Mouse (Mus musculus): ENCODE measurements at regions not wholly inside any gene's neighbourhood (a gene's known extent, or its start where the extent isn't known, plus 50 kb on each side); places are given as distances from the start of the nearest gene placed in this dataset.

DNA sequence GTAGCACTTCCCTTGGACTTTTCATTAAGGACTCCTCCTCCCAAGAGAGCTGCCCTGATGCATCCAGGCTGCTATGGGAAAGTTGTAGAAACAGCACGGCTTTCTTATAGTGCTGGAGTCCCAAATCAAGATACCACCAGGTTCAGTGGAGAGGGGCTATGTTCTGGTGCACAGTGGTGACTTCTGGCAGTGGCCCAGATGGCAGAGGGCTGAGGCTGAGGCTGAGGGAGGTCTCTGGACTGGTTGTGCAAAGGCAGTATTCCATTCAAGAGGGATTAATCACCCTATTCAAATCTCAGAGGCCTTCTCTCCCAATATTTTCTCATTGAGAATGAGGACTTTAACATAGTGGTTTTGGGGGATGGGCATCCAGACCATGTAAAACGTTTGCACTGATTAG, 82.3 kb upstream of the Mki67 start:
- Histone ChIP-seq H3K4me3 (no peak overlapping the region), H3K9me3 (no peaks in the 10 kb centered on the region), H3K9ac (no peak overlapping the region), H3K4me1 (no peaks in the 10 kb centered on the region), H3K27me3 (no peaks in the 10 kb centered on the region), H3K4me2 (no peak overlapping the region), H3K27ac (no peak overlapping the region), H3K36me3 (no peaks in the 10 kb centered on the region)
- no peak for ATAC-seq (ENCODE audit: borderline replicate concordance, extremely low read depth, low FRiP score, low TSS enrichment)
- WGBS = 38% methylated on average over 2 of the region's 2 CpGs

DNA sequence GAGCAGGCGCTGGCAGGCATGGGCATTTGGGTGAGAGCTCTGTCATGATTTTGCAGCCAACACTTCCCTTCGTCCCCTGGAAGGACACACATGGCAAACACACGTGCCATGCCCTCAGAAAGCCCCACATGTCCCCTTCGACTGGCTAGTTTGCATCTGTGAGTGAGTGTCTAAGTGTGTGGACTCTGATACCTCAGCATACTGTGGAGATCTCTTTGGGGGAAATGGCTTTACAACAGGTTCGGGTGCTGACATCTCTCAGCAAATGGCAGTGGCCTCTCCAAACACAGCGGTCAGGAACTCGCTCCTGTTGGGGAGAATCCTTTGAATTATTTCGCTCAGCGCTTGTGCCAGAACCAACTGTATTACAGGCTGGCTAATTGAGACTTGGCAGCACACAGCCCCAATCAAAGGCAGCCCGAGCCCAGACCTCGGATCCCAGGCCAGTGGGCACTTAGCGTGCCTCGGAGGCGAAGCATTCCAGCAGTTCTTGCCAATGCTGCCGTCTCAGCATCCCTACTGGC, 86.5 kb upstream of the Mki67 start:
- ATAC-seq (ENCODE audit: borderline replicate concordance, extremely low read depth, low FRiP score, low TSS enrichment) = no peak
- no peak overlapping the region for H3K27ac ChIP-seq
- H3K4me1 ChIP-seq = no peaks in the 10 kb centered on the region

DNA sequence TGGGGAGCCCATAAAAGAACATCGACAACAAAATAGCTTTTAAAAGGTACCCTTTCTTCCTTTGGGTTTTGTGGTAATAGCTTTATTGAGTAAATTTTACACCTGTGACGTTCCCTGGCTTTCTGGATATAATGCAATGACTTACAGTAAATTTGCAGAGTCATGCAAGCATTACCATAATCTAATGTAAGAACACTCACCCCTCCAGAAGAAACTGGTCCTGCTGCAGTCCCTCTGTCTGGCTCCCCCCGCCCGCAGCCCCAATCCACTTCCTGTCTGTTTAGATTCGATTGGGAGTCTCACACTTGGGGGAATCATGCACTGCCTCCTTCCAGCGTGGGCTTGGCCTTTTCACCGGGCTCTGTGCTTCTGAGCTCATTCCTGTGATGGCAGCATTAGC, 88.6 kb upstream of the Mki67 start:
- H3K4me3 ChIP-seq = no peak overlapping the region
- ATAC-seq (ENCODE audit: borderline replicate concordance, extremely low read depth, low FRiP score, low TSS enrichment) = no peak
- peaks cover 8% of the 10 kb centered on the region; the same call in 1 of the 2 replicates for H3K4me1 ChIP-seq
- 43% methylated on average over 7 of the region's 7 CpGs for WGBS
- no peaks in the 10 kb centered on the region for H3K27me3 ChIP-seq
- H3K36me3 ChIP-seq = no peaks in the 10 kb centered on the region
- no peaks in the 10 kb centered on the region for H3K9me3 ChIP-seq
- H3K27ac ChIP-seq = no peak overlapping the region
- H3K4me2 ChIP-seq = no peak overlapping the region
- no peak overlapping the region for H3K9ac ChIP-seq

More for the DNA sequence above, 86.5 kb upstream of the Mki67 start:
- H3K27me3 ChIP-seq = no peaks in the 10 kb centered on the region
- no peaks in the 10 kb centered on the region for H3K9me3 ChIP-seq
- H3K4me3 ChIP-seq = no peak overlapping the region
- H3K36me3 ChIP-seq = no peaks in the 10 kb centered on the region
- 81% methylated on average over 15 of the region's 15 CpGs for WGBS
- H3K9ac ChIP-seq = no peak overlapping the region
- H3K4me2 ChIP-seq = no peak overlapping the region

DNA sequence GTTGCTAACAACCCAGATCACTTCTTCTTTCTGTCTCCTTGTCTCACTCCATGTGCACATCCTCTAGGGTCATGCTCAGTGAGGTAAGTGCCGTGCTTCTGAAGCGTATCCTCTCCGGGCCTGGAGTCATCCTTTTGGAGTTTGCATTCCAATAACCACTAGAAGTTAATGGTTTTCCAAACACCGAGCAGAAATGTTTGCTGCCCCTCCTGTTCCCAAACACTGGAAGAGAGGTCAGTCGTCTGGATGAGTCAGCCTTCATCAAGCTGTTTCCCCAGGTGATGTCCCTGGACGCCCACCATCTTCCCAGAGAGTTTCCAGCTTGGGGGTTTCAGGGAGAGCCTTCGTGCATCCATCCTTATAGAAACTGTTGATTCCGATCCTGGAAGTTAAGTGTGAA, 90.0 kb upstream of the Mki67 start:
- H3K27ac ChIP-seq = no peak overlapping the region
- H3K4me3 ChIP-seq = no peak overlapping the region
- ATAC-seq (ENCODE audit: borderline replicate concordance, extremely low read depth, low FRiP score, low TSS enrichment) = no peak
- no peaks in the 10 kb centered on the region for H3K27me3 ChIP-seq
- 64% methylated on average over 8 of the region's 8 CpGs for WGBS
- no peak overlapping the region for H3K4me2 ChIP-seq
- peaks cover 21% of the 10 kb centered on the region for H3K4me1 ChIP-seq
- no peaks in the 10 kb centered on the region for H3K9me3 ChIP-seq
- no peak overlapping the region for H3K9ac ChIP-seq
- H3K36me3 ChIP-seq = no peaks in the 10 kb centered on the region

DNA sequence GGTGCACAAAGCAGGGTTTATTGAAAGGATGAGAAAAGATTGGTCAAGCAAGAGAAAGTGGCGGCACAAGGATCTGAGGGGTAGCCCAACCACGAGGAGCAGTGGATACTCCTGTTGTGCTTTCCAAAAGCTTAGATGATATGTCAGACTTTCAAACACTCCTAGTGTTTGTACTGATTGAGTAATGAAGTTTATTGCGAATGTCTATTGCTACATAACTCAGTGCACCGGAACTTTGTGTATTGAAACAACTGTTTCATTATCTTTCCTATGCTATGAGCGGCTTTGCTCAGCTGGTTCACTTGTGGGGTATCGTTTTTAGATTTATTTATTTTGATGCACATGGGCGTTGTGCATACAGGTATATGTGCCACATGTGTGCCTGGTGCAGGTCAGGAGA, 90.5 kb upstream of the Mki67 start:
- WGBS = 84% methylated on average over 7 of the region's 7 CpGs
- Histone ChIP-seq H3K9ac (no peak overlapping the region), H3K4me1 (peaks cover 24% of the 10 kb centered on the region), H3K4me2 (no peak overlapping the region), H3K27me3 (no peaks in the 10 kb centered on the region), H3K9me3 (no peaks in the 10 kb centered on the region), H3K36me3 (no peaks in the 10 kb centered on the region), H3K4me3 (no peak overlapping the region), H3K27ac (no peak overlapping the region)
- ATAC-seq (ENCODE audit: borderline replicate concordance, extremely low read depth, low FRiP score, low TSS enrichment) = no peak

DNA sequence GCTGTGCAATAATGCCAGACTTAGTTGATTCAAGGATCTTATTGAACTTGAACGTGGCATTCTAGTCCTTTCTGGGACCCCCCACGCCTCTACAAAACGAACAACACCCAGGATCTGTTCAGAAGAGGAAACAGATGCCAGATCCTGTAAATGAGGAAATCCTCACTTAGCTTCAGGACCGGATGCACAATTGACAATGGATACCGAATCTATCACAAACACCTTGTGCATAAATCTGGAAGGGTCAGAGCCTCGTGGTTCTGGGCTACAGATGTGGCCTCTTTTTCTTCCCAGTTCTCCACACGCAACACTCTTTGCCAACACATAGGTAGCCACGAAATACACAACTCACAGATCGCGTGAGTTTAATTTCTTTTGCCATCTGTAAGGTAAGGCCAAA, 93.0 kb upstream of the Mki67 start:
- WGBS = 54% methylated on average over 10 of the region's 10 CpGs
- Histone ChIP-seq H3K36me3 (no peaks in the 10 kb centered on the region), H3K9ac (no peak overlapping the region), H3K27ac (no peak overlapping the region), H3K4me3 (no peak overlapping the region), H3K4me1 (peaks cover 24% of the 10 kb centered on the region), H3K27me3 (no peaks in the 10 kb centered on the region), H3K4me2 (0 out of 2 replicates have a peak overlapping the region, but pooled peaks have one; percentile 24), H3K9me3 (no peaks in the 10 kb centered on the region)
- ATAC-seq (ENCODE audit: borderline replicate concordance, extremely low read depth, low FRiP score, low TSS enrichment) = no peak

DNA sequence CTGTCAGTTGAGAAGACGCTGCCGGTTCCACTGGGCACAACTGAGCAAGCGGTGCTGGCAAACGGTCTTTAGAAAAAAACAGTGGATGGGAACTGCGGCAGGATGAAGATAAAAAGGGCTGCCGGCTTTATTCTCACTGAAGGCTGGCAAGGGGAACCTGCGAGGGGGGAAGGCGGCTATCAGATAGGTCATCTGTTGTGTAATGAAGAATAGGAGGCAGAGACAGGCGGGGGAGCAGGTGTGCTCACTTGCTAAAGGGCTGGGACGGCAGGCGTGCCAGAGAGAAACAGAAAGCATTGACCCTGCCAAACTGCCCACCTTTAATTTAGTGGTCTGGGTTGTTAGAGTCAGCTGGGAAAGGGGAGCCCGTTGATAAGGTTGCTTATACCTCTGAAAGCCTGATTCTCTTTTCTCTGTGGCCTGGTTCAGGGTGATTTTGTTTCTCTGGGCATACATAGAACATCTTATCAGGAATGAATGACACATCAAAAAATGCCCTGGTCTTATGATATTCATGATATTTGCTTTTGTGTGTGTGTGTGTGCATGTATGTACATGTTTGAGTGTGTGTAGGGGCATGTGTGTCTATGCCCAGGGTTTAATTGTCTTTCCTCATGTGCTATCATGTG, 93.7 kb upstream of the Mki67 start:
- Histone ChIP-seq H3K9me3 (no peaks in the 10 kb centered on the region), H3K27ac (no peak overlapping the region), H3K4me1 (peaks cover 24% of the 10 kb centered on the region), H3K9ac (no peak overlapping the region), H3K4me2 (peak overlapping the region; percentile 24; the same call in 1 of the 2 replicates), H3K27me3 (no peaks in the 10 kb centered on the region), H3K36me3 (no peaks in the 10 kb centered on the region), H3K4me3 (no peak overlapping the region)
- 20% methylated on average over 12 of the region's 12 CpGs for WGBS
- no peak for ATAC-seq (ENCODE audit: borderline replicate concordance, extremely low read depth, low FRiP score, low TSS enrichment)

DNA sequence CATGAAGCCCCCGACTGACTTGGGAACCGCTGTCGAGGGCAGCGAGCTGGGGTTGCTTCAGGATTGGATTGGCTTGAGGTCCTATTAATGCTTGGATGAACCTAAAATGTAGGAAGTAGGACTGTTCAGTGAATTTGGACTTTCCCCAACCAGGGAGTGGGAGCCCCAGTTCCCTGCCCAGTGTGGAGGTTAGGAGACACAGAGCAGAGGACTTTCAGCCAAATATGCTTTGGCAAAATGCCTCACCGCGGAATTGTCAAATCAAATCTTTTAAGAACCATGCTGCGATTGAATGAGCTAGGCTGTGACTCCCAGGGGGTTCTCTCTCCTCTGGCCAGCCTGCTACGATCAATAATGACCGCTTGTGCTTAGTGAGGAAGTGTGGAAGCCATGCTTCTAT, 94.8 kb upstream of the Mki67 start:
- Histone ChIP-seq H3K27me3 (no peaks in the 10 kb centered on the region), H3K4me1 (peaks cover 24% of the 10 kb centered on the region), H3K9me3 (no peaks in the 10 kb centered on the region), H3K4me3 (no peak overlapping the region), H3K9ac (no peak overlapping the region), H3K4me2 (no peak overlapping the region), H3K36me3 (no peaks in the 10 kb centered on the region), H3K27ac (no peak overlapping the region; the same call in 1 of the 2 replicates)
- ATAC-seq (ENCODE audit: borderline replicate concordance, extremely low read depth, low FRiP score, low TSS enrichment) = no peak
- 60% methylated on average over 9 of the region's 9 CpGs for WGBS

DNA sequence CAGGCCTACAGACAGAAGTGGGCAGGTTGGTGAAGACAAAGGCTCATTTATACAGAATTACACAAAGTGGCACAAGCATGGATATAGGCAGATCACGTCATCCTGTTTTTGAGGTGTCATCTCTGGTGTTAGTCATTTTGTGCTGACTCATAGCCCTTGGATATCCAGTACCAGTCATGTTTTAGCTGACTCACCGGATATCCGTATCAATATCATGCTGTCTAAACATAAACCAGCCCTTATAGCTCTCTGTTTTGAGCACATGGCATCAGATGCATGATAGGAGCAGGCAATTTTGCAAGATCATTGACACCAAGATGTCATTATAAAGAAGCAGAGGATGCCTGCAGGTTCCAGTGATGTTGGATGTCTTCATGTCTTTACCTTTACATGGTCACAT, 97.5 kb upstream of the Mki67 start:
- no peak overlapping the region for H3K27ac ChIP-seq
- WGBS = 87% methylated on average over 3 of the region's 3 CpGs
- no peak overlapping the region for H3K4me2 ChIP-seq
- H3K4me1 ChIP-seq = peaks cover 24% of the 10 kb centered on the region
- H3K9me3 ChIP-seq = no peaks in the 10 kb centered on the region
- no peak overlapping the region for H3K9ac ChIP-seq
- H3K4me3 ChIP-seq = no peak overlapping the region
- H3K36me3 ChIP-seq = no peaks in the 10 kb centered on the region
- no peaks in the 10 kb centered on the region for H3K27me3 ChIP-seq
- ATAC-seq (ENCODE audit: borderline replicate concordance, extremely low read depth, low FRiP score, low TSS enrichment) = no peak

DNA sequence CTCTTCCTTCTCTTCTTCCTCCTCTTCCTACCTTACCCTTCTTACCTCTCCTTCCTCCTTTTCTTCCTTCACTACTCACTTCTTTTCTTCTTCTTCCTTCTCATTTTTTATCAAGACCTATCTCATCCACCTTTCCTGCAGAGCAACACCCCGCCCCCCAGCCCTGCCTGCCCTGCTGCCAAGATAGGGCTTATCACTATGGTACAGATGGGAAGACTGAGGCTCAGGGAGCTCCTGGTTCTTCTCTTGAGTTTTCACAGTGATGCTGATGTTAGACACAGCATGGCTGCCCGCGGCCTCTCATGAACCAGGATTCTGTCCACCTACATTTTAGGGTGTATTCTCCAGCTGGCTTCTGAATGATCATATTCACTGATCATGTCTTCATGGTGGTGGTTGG, 100.0 kb upstream of the Mki67 start:
- no peaks in the 10 kb centered on the region for H3K36me3 ChIP-seq
- WGBS = 89% methylated on average over 3 of the region's 3 CpGs
- no peak overlapping the region for H3K27ac ChIP-seq
- H3K9me3 ChIP-seq = no peaks in the 10 kb centered on the region
- H3K4me1 ChIP-seq = peaks cover 2% of the 10 kb centered on the region
- H3K27me3 ChIP-seq = no peaks in the 10 kb centered on the region
- no peak overlapping the region for H3K4me3 ChIP-seq
- ATAC-seq (ENCODE audit: borderline replicate concordance, extremely low read depth, low FRiP score, low TSS enrichment) = peak; percentile 55; the same call in 1 of the 2 replicates
- no peak overlapping the region for H3K9ac ChIP-seq
- H3K4me2 ChIP-seq = no peak overlapping the region

DNA sequence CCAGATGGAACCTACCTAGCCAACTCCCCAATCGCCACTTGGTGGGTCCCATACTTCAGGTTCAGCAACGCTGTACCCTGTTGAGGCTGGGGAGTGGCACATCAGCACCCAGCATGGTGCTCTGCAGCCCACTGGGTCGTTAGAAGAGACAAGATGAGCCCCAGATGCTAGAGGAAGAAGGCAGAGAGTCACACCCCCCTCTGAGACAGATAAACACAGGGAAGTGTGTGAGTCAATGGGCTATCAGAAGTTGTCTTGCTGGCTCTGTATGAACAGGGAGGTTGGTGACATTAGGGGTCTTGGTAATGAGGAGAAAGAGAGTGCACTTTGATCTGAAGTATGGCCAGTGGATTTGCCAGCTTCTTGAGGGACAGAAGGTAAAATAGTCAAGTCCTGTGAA, 101.7 kb upstream of the Mki67 start:
- no peak overlapping the region for H3K4me2 ChIP-seq
- 36% methylated on average over 3 of the region's 3 CpGs for WGBS
- no peak overlapping the region for H3K9ac ChIP-seq
- no peak overlapping the region for H3K4me3 ChIP-seq
- H3K9me3 ChIP-seq = no peaks in the 10 kb centered on the region
- no peak overlapping the region for H3K27ac ChIP-seq
- no peaks in the 10 kb centered on the region for H3K36me3 ChIP-seq
- no peak for ATAC-seq (ENCODE audit: borderline replicate concordance, extremely low read depth, low FRiP score, low TSS enrichment)
- H3K27me3 ChIP-seq = no peaks in the 10 kb centered on the region
- H3K4me1 ChIP-seq = no peaks in the 10 kb centered on the region

DNA sequence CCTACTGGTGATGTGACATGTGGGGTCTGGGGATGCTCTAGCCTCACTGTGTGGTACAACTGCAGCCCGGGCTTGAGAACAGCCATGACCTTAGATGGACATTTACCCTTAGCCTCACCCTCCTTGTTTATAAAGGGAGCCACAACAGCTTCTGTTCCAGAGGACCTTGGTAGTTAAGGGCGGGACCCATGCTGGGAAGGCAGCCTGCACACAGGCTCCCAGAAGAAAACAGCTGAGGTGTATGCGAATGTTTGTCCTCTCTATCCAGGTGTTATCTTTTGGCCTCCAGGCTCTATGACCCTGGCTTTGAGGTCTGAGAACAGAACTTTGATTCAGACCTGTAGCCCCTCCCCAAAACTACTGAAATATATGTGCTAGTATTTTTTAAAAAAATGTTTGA, 102.1 kb upstream of the Mki67 start:
- H3K27me3 ChIP-seq = no peaks in the 10 kb centered on the region
- H3K9ac ChIP-seq = no peak overlapping the region
- no peak for ATAC-seq (ENCODE audit: borderline replicate concordance, extremely low read depth, low FRiP score, low TSS enrichment)
- H3K36me3 ChIP-seq = no peaks in the 10 kb centered on the region
- no peaks in the 10 kb centered on the region for H3K4me1 ChIP-seq
- no peaks in the 10 kb centered on the region for H3K9me3 ChIP-seq
- no peak overlapping the region for H3K4me3 ChIP-seq
- 59% methylated on average over 3 of the region's 3 CpGs for WGBS
- no peak overlapping the region for H3K4me2 ChIP-seq
- no peak overlapping the region for H3K27ac ChIP-seq
